8 mouse cellular contexts compared by ENCODE assay signal in genomic region chr13:30253636-30254264, GRCm38 (mm10).
DNase-seq lines count a peak whose midpoint lies in the region; ATAC-seq and TF ChIP-seq lines count a peak whose summit lies in the region.

No protein-coding gene starts in this region.

- no peak for TF ChIP-seq EP300 in heart, adult 2 months (IDR thresholded peaks at IDR 0.05; ENCODE audit: insufficient read depth, low read depth, low read length)

- WGBS in heart, adult 2 months = 26% methylated on average over 5 of the region's 5 CpGs

- no peak for TF ChIP-seq CTCF in heart, adult 2 months (IDR thresholded peaks at IDR 0.05)

- intact Hi-C loops in heart, postnatal 25 days (cut with DNase I) = no loop called here
- intact Hi-C loops in heart, adult 2 months (cut with DNase I) = loop anchor here (5.0 to 10.0 kb wide), 2 partner anchors 61 to 399 kb away; partner anchors contain the start of gene Cdkal1

- no peak overlapping the region for H3K27ac ChIP-seq in heart, adult 2 months

- no peak overlapping the region for H3K4me3 ChIP-seq in heart, adult 2 months

- no peaks in the 10 kb centered on the region for H3K36me3 ChIP-seq in heart, adult 2 months (ENCODE audit: control insufficient read depth, insufficient read depth, low read length)

- no peaks in the 10 kb centered on the region for H3K27me3 ChIP-seq in heart, adult 2 months (ENCODE audit: control insufficient read depth, insufficient read depth, low read length)

- no peak for TF ChIP-seq POLR2A in heart, adult 2 months (IDR thresholded peaks at IDR 0.05; ENCODE audit: insufficient read depth, low read depth, low read length)

- no peak for ATAC-seq in erythroblast, adult 5-6 weeks (replicated peaks; ENCODE audit: low FRiP score, poor library complexity, severe bottlenecking)

- peak; percentile 96 for DNase-seq in heart, adult 11 months
- DNase-seq in heart, postnatal 25 days (ENCODE audit: low spot score) = no peak
- peak; percentile 76 to 81 for DNase-seq in adrenal gland, postnatal 36 days
- peak; percentile 42 to 51 for DNase-seq in heart, adult 2 months
- peak; percentile 31 to 54 for DNase-seq in kidney, postnatal 4 days
- peak; percentile 46 for DNase-seq in yolk sac, embryonic 10.5 days (ENCODE audit: low spot score)
- no peak for DNase-seq in right cerebral cortex, postnatal 25 days

- no peaks in the 10 kb centered on the region; the same call in 1 of the 2 replicates for H3K4me1 ChIP-seq in heart, adult 2 months (ENCODE audit: control insufficient read depth, insufficient read depth, low read length)

- H3K79me2 ChIP-seq in heart, adult 2 months (replicated peaks; ENCODE audit: control insufficient read depth, insufficient read depth, low read length) = no peaks in the 10 kb centered on the region

- H3K9ac ChIP-seq in heart, adult 2 months (ENCODE audit: low read depth, low read length) = peak overlapping the region; percentile 15; the same call in 1 of the 2 replicates

Comparison
In these comparisons a context has a peak if more than half of its experiments do, and no peak if none do; other contexts are left out.
1. DNase-seq: peak in heart, adult 11 months (single experiment), adrenal gland, postnatal 36 days (2 of 2), heart, adult 2 months (2 of 2), kidney, postnatal 4 days (2 of 2) and yolk sac, embryonic 10.5 days (single experiment); none in heart, postnatal 25 days (single experiment) and right cerebral cortex, postnatal 25 days (single experiment).